Mouse (Mus musculus): ENCODE results near the gene Ppm1h.

DNA sequence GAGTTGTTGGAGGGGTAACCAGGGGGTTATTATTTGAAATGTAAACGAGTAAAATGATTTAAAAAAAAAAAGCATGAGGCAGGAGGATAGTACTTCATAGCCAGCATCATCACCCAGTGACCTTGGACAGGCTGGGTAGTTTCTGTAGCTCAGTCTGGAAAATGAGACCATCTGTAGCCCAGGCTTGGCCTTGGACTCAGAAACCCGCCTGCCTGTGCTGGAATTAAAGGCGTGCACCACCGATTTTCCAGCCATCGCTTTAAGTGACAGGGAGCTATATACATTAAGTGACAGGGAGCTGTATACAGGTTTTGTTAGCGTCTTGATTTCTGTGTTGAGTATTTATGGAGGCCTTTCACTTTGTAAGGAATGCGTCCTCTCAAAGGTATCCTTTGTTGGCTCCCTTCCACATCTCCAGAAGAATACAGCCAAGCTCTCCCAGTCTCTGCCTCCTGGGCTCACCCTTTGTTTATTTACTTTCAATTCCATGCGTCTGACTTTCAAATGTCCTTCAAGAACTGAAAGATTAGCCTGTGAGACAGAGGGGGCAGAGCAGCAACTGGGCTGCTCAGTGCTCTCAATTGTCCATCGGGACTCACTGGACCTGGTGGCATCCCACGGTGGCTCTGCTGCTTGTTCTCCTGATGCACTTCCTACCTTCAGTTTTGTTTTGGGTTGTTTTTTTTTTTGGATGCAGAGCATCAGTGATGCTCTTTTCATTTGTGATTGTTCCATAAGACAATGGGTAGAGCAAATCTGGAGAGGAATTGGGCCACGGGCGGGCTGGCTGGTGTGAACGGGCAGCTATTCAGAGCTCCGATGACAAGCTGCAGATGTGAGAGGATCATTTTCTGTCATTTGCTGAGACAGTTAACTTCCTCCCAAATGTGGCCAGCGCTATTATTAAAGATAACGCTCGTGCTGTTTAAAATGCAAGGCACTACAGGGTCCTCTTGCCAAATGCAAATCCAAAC, 74.7 kb downstream of the Ppm1h start:
- TF ChIP-seq NRF1 (IDR thresholded peaks at IDR 0.05; ENCODE audit: insufficient read depth, low read depth, low read length, poor library complexity, severe bottlenecking) (no peak), SIN3A (IDR thresholded peaks at IDR 0.05; ENCODE audit: low read length) (no peak), MYB (IDR thresholded peaks at IDR 0.05; ENCODE audit: low read depth, low read length) (no peak), MYC (IDR thresholded peaks at IDR 0.05; ENCODE audit: low read depth, low read length) (no peak), CTCF (IDR thresholded peaks at IDR 0.05 in 2 of 3, conservative IDR thresholded peaks at IDR 0.05 in 1 of 3; ENCODE audit: control insufficient read depth in 1 of 3, insufficient read depth in 1 of 3, low read depth in 2 of 3, low read length in 3 of 3, poor library complexity in 1 of 3, severe bottlenecking in 1 of 3) (no peak), E2F4 (IDR thresholded peaks at IDR 0.05; ENCODE audit: borderline replicate concordance, low read depth, low read length) (no peak), POLR2A (IDR thresholded peaks at IDR 0.05; ENCODE audit: control insufficient read depth in 1 of 2, insufficient read depth in 1 of 2, low read depth in 1 of 2, low read length in 2 of 2, poor library complexity in 1 of 2) (no peak), HCFC1 (IDR thresholded peaks at IDR 0.05; ENCODE audit: low read depth, low read length) (no peak), GATA1 (IDR thresholded peaks at IDR 0.05; ENCODE audit: low read depth, low read length) (no peak), USF1 (IDR thresholded peaks at IDR 0.05; ENCODE audit: low read depth, low read length) (no peak), CHD1 (IDR thresholded peaks at IDR 0.05; ENCODE audit: low read depth, low read length) (no peak), MAX (IDR thresholded peaks at IDR 0.05; ENCODE audit: low read length) (no peak), MAFK (IDR thresholded peaks at IDR 0.05; ENCODE audit: borderline replicate concordance, low read depth, low read length) (no peak)
